Mouse (Mus musculus) limb, embryonic 11.5 days (tissue): ENCODE data around the gene Fdx1l. TPM values are rescaled to one million over a fixed set of nuclear protein-coding genes. Genes with fewer than 3 reads are reported as not detected.
A peak's percentile ranks its signal among the peaks of the same experiment; 100 is the strongest.

Experiments
- ATAC-seq: fragments of 200-750 bp; cut with Nextera tagmentation; 2 replicates; pipeline ENCODE4 v1.8.0; 2017; ENCODE audit warnings: low read depth; ENCODE audit not compliant: insufficient number of reproducible peaks, low FRiP score, low TSS enrichment
- DNase-seq: peaks from one replicate; pipeline ENCODE4 v3.0.0-alpha.2; 2015; ENCODE audit warnings: low spot score
- H3K27ac ChIP-seq: fragments of 300-500 bp; sonication (generic); replicated peaks from 2 replicates; pipeline ENCODE4 v1.5.1; 2014; ENCODE audit warnings: low read depth, mild to moderate bottlenecking, low read length
- H3K27me3 ChIP-seq: fragments of 300-500 bp; sonication (generic); 2 replicates; pipeline ENCODE4 v1.6.1; 2014; ENCODE audit warnings: mild to moderate bottlenecking, low read length, mixed read lengths; ENCODE audit not compliant: control insufficient read depth, insufficient read depth
- H3K36me3 ChIP-seq: fragments of 300-500 bp; sonication (generic); 2 replicates; pipeline ENCODE4 v1.6.1; 2014; ENCODE audit warnings: mild to moderate bottlenecking, low read length, moderate library complexity, mixed read lengths; ENCODE audit not compliant: control insufficient read depth, insufficient read depth
- H3K4me1 ChIP-seq: fragments of 300-500 bp; sonication (generic); 2 replicates; pipeline ENCODE4 v1.6.1; 2014; ENCODE audit warnings: low read length, mixed read lengths; ENCODE audit not compliant: control insufficient read depth, insufficient read depth
- H3K4me2 ChIP-seq: fragments of 300-500 bp; sonication (generic); 2 replicates; pipeline ENCODE4 v1.6.1; 2014; ENCODE audit warnings: low read depth, mild to moderate bottlenecking, moderate library complexity; ENCODE audit not compliant: severe bottlenecking
- H3K4me3 ChIP-seq: fragments of 300-500 bp; sonication (generic); 2 replicates; pipeline ENCODE4 v1.5.1; 2014; ENCODE audit warnings: low read depth, low read length
- H3K9ac ChIP-seq: fragments of 300-500 bp; sonication (generic); 2 replicates; pipeline ENCODE4 v1.6.1; 2014; ENCODE audit warnings: mild to moderate bottlenecking, low read length
- H3K9me3 ChIP-seq: fragments of 300-500 bp; sonication (generic); 2 replicates; pipeline ENCODE4 v1.6.1; 2016; ENCODE audit warnings: low read length; ENCODE audit not compliant: control insufficient read depth
- WGBS: fragments of 180-500 bp; shearing (Covaris S2); extraction: QIAGEN DNeasy Blood & Tissue Kit; methylation state at CpG from one replicate; pipeline ENCODE4 v1.1.7; 2014; 5-methylcytosine and 5-hydroxymethylcytosine counted together
- polyA plus RNA-seq: library from polyadenylated mRNA; unstranded; fragments of >200 nt; fragmentation: Nextera tagmentation; extraction: Ambion mirVana; gene quantifications from 2 replicates; pipeline ENCODE4 v1.2.1, GENCODE M21; 2014

The Fdx1l gene
- polyA plus RNA-seq, 1 experiment from 2014 or later = 57.5 TPM

GRCm38 (mm10) chr9:21104814-21105213 lies 31.4 kb upstream of the Fdx1l start:
- ATAC-seq (no peak), DNase-seq (no peak)
- Histone ChIP-seq H3K36me3 (no peaks in the 10 kb centered on the region), H3K4me1 (no peaks in the 10 kb centered on the region), H3K4me2 (no peak overlapping the region), H3K9ac (no peak overlapping the region), H3K4me3 (no peak overlapping the region), H3K27ac (no peak overlapping the region), H3K27me3 (no peaks in the 10 kb centered on the region), H3K9me3 (no peaks in the 10 kb centered on the region)
- 82% methylated on average over 6 of the region's 6 CpGs for WGBS

DNA sequence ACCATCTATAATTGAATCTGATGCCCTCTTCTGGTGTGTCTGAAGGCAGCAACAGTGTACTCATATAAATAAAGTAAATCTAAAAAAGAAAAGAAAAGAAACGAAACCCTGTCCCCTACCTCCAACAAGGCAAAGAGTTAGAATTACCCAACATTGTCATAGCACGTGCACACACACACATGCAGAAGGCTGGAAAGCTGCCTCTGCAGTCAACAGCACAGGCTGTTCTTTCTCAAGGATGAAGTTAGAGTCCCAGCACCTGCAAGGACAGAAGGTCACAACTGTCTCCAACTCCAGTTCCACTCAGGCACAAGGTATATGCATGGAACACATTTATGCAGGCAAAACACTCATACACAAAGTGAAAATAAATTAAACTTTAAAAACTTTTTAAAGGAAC lies 28.7 kb upstream of the Fdx1l start:
- Histone ChIP-seq H3K9ac (no peak overlapping the region), H3K9me3 (no peaks in the 10 kb centered on the region), H3K4me3 (no peak overlapping the region), H3K4me1 (no peaks in the 10 kb centered on the region), H3K36me3 (no peaks in the 10 kb centered on the region), H3K27ac (no peak overlapping the region), H3K4me2 (no peak overlapping the region), H3K27me3 (no peaks in the 10 kb centered on the region)
- DNase-seq (no peak), ATAC-seq (no peak)
- 91% methylated on average over 2 of the region's 2 CpGs for WGBS

DNA sequence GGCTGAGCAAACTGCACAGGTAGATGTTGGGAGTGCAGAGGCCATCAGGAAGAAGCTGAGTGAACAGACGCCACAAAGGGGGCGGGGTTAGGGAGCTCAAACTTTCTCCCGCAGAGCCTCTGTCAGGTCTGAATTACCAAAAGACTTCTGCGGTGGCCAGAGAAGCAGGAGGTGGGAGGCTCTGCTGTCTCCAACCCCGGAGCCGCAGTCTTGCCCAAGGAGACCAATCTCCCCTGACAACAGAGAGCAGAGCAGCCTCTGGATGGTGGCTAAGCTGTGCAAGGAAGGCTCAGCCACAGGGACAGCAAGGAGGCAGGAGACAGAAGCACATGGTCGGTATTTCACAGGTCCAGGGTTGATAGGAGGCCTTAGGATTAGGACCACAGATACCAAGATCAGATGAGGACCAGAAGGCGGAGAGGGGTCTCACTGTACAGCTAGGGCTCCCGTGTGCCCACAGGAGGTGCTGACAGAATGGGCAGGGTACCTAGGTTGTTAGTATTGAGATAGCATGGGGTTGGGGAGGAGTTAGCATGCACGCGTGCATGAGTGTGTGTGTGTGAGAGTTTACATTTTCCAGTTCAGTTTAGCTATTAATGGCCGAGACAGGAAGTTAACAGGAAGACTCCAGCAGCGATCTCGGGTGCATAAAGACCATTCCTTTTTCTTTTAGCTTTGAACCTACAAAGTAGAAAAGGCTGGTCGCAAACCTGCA lies 27.2 kb upstream of the Fdx1l start:
- ATAC-seq (no peak), DNase-seq (no peak)
- H3K36me3 ChIP-seq = no peaks in the 10 kb centered on the region
- H3K4me2 ChIP-seq = no peak overlapping the region
- H3K9me3 ChIP-seq = no peaks in the 10 kb centered on the region
- H3K27ac ChIP-seq = no peak overlapping the region
- H3K27me3 ChIP-seq = no peaks in the 10 kb centered on the region
- WGBS = 54% methylated on average over 15 of the region's 15 CpGs
- H3K4me1 ChIP-seq = no peaks in the 10 kb centered on the region
- H3K9ac ChIP-seq = no peak overlapping the region
- no peak overlapping the region for H3K4me3 ChIP-seq

- no peak overlapping the region for H3K4me3 ChIP-seq
- H3K36me3 ChIP-seq = no peaks in the 10 kb centered on the region
- H3K9ac ChIP-seq = no peak overlapping the region
- H3K27me3 ChIP-seq = no peaks in the 10 kb centered on the region
- H3K9me3 ChIP-seq = no peaks in the 10 kb centered on the region
- 85% methylated on average over 8 of the region's 8 CpGs for WGBS
- DNase-seq = no peak
- H3K4me1 ChIP-seq = no peaks in the 10 kb centered on the region
- no peak for ATAC-seq
- H3K27ac ChIP-seq = no peak overlapping the region
- no peak overlapping the region for H3K4me2 ChIP-seq
These were observed 24.4 kb upstream of the Fdx1l start for GRCm38 (mm10) chr9:21097793-21098192.

- peak overlapping the region; percentile 18; the same call in 1 of the 2 replicates for H3K9ac ChIP-seq
- H3K27me3 ChIP-seq = no peaks in the 10 kb centered on the region
- H3K27ac ChIP-seq = no peak overlapping the region
- peaks cover under 1% of the 10 kb centered on the region; the same call in 1 of the 2 replicates for H3K4me1 ChIP-seq
- no peak overlapping the region for H3K4me3 ChIP-seq
- ATAC-seq (no peak), DNase-seq (no peak)
- H3K4me2 ChIP-seq = no peak overlapping the region
- no peaks in the 10 kb centered on the region for H3K9me3 ChIP-seq
- 95% methylated on average over 4 of the region's 4 CpGs for WGBS
- no peaks in the 10 kb centered on the region for H3K36me3 ChIP-seq
These were observed 22.5 kb upstream of the Fdx1l start for GRCm38 (mm10) chr9:21095958-21096357.

DNA sequence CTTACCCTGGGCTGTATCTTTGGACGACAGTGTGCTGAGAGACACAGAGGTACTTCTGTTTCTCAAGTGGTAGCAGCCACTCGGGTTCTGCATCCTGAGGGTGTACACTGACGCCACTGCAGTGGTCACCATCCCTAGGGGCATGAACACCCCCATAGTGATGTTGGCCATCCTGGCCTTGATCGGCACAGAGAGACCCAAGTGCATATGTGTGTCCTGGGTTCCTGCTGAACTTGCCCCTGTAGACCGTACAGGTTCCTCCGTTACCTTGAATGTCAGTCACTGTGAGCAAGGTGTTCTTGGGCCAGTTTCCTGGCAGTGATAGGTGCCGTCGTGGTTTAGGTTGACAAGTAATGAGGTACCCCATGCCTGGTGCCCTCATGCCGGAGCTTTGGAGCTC lies 20.0 kb upstream of the Fdx1l start:
- no peak for ATAC-seq
- 94% methylated on average over 9 of the region's 9 CpGs for WGBS
- Histone ChIP-seq H3K4me1 (peaks cover 7% of the 10 kb centered on the region), H3K4me2 (no peak overlapping the region), H3K27ac (no peak overlapping the region), H3K4me3 (no peak overlapping the region), H3K9me3 (no peaks in the 10 kb centered on the region), H3K36me3 (peaks cover 15% of the 10 kb centered on the region; the same call in 1 of the 2 replicates), H3K9ac (no peak overlapping the region), H3K27me3 (no peaks in the 10 kb centered on the region)
- DNase-seq = no peak

GRCm38 (mm10) chr9:21091707-21092320 lies 18.4 kb upstream of the Fdx1l start, which contains the start of the genes Gm38431 and Raver1:
Gene Gm38431, minus strand, starts transcription at chr9:21091997.
Gene Raver1, minus strand, starts transcription at chr9:21092008.
- Histone ChIP-seq H3K9ac (peak within 1 kb of the TSS; percentile 87), H3K27ac (peak within 1 kb of the TSS; percentile 84), H3K4me1 (peaks cover 7% of the 10 kb centered on the region), H3K27me3 (no peaks in the 10 kb centered on the region), H3K9me3 (no peaks in the 10 kb centered on the region), H3K4me3 (peak within 1 kb of the TSS; percentile 68), H3K4me2 (peak within 1 kb of the TSS; percentile 78), H3K36me3 (peaks cover 28% of the 10 kb centered on the region)
- DNase-seq = peak; percentile 97
- under 1% methylated on average over 54 of the region's 54 CpGs for WGBS
- ATAC-seq = peak; percentile 99

GRCm38 (mm10) chr9:21090972-21091706 lies 17.7 kb upstream of the Fdx1l start:
- ATAC-seq (peak; percentile 11; the same call in 1 of the 2 replicates), DNase-seq (no peak)
- Histone ChIP-seq H3K27ac (peak overlapping the region; percentile 84), H3K27me3 (no peaks in the 10 kb centered on the region), H3K9ac (peak overlapping the region; percentile 87), H3K9me3 (no peaks in the 10 kb centered on the region), H3K4me2 (peak overlapping the region; percentile 78), H3K4me3 (peak overlapping the region; percentile 68), H3K36me3 (peaks cover 30% of the 10 kb centered on the region), H3K4me1 (peaks cover 7% of the 10 kb centered on the region)
- WGBS = 5% methylated on average over 24 of the region's 24 CpGs
